Mouse (Mus musculus): ENCODE results near the gene Clstn2.

Clstn2 gene

DNA sequence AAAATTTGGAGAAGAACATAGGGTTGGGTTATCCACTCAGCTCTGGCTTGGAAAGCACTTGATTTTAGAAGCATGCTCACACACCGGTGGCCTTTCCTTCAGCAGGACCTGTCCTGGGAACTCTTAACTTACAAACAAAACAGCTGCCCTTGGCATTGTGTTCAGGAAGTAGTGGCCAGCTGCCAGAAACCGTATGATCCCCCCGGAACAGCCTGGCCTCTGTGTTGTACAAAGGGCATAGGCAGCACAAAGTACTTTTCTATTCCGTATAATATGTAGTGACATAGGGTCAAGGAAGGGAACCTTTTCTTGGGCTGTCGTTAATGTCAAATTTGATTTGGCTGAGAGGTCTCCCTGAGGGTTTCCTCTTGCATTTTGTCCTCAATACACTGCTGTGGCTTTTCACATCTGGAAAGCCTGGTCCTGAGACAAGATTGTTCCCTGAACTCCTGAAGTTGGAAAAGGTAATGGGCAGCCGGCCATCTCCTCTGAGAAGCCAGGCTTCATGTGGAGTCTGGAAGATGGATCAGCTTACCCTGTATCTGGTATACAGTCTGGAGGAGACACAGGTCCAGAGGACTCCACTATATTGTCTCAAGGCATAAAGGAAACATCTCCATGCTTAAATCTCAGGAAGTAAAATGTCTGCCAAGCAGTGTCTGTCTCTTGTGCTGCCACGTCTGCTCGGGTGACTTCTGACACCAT lies 494.8 kb downstream of the Clstn2 start:
- DNase-seq: no peak

DNA sequence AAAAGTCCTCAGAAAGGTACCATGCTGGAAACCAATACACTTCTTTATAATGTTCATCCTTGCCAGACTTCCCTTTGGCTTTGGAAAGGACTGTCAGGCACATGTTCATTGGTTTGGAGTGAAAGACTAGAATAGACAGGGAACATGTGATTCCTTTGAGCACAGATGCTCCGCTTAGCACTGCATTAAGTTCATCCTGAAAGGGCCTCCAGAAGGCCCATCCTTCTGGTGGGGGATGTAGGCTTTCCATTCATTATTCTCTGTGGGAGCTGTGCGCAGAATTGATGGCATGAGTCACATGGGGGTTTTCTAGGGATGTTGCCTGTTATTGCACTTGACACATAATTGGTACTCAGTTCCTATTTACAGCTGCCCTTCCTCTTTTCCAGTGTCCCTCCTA lies 498.8 kb downstream of the Clstn2 start:
- DNase-seq: no peak

DNA sequence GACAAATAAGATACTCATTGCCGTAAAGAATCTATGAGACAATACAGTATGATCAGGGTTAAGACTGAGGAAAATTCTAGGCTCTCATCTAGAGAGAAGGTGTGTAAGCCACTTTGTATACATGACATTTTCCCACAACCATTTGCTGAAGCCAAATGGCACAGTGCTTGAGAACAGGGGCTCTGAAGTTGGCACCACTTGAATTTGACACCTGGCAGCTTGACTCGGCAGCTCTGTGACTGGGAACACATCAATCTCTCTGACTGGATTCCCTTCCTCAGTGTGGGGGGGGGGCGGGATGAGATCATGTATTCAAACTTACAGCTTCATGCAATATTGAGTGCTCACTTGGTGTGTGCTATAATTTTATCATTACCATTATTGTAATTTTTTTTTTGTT lies 499.7 kb downstream of the Clstn2 start:
- no peak for DNase-seq

DNA sequence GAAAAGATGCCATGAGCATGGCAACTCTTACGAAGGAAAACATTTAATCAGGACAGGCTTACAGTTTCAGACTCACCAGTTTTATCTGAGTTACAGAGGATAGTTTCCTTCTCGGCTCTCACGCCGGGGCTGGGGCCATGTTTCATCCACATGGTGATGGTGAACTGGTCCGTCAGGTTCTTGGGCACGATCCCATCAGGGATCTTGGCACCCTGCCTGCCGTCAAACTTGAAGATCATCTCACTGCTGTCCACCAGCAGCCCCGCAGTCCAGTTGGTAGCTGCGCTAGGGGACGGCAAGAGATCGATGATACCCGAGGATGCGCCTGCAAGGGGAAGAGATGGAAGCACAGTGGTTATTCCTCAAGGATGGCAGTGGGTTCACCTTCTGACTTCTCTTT lies 500.4 kb downstream of the Clstn2 start:
- DNase-seq: no peak

DNA sequence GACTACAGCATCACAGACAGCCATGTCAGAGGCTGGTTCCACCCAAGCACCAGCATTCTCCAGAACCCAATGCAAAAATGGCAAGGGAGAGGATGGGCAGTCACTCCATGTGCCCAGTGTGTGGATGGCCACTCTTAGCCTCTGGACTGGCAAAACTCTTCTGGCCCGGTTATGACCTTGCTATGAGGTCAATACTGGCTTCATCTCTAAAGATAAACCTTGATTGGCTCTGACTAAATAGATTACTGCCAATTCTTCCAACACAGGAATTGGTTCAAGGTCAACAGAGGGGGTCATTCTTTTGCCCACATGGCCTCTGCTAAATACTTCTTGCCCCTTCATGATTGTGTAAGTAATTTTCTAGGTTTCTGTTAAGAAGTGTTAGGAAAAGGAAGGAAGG lies 505.1 kb downstream of the Clstn2 start:
- DNase-seq: no peak

DNA sequence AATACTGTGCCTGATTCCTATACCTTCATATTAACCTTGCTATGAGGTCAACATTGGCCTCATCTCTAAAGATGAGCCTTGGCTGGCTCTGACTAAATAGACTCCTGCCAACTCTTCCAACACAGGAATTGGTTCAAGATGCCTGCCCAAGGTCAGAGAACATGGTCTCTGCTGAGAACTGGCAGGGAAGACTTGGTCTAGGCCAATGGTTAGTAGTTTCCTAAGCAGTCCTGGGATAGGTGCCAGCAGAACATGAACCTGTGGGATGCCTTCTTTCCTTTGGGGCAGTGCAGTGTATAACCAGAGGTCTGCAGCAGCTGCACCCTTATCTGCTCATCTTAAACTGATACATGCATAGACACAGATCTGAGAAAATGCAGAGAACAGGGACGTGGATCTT lies 505.7 kb downstream of the Clstn2 start:
- no peak for DNase-seq

DNA sequence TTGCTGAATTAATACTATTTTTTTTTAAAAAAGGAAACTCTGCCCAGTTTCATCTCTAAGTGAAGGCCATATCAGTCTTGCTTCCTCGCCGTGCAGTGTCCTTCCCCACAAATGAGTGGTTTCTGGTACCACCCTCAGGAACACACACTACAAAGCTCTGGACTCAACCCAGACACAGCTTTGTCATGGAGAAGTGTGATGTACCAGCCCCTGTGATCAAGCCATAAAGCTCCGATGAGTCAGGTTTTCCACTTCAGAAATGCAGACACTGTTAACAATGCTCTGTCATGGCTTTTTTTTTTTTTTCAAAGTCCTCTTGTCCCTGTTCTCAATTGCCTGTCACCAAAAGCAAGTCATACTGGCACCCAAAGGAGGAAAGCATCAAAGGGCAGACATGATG lies 507.4 kb downstream of the Clstn2 start:
- DNase-seq: no peak

DNA sequence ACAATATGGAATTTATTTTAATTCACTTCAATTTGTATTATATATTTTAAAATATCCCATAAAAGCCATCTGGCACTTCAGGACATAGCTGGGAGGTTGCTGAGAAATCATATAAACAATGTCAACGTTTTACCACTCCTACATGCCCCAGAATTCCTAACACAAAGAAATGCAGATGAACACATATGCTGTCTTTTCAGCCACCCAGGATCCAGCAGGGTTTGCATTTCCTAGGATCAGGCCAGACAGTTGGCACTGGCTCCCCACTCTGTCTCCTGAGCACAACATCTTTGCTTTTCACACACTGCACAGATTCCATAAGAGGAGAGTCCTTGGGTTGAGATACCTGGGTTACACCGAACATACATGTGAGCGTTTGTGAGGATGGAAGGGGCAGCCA lies 508.1 kb downstream of the Clstn2 start:
- no peak for DNase-seq

DNA sequence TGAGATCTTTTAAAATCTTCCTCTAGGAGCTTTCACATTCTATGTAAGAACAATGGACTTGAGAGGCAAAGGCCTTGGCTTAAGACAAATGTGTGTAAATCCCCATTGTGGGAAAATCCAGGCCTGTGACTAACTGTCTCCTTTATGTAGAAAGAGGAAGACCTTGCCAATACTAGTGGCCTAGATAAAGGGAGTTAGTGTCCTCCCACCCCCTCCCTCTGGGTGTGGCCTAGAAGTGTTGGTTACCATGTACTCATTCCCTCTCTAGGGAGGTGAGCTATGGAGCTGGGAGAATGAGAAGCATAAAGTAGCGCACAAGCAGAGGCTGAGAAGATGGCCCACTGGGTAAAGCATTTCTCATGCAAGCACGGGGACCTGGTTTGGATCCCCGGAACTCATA lies 512.2 kb downstream of the Clstn2 start:
- DNase-seq: no peak

DNA sequence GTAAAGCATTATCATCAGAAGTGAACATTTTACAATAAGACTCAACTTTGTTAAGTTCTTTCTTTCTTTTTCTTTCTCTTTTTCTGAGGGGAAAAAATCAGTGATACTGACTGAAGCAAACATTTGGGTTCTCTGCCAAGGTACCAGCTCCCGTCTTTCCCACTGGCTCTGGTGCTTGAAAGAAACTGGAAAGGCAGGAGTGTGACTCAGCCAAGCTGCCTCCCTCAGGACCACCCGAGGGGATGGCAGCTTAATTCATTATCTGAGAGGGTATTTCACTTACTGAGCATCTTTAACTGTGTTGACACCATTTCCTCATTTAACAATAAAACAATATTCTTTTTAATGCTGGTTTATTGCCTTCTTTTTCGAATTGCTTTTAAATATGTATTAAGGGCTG lies 516.0 kb downstream of the Clstn2 start:
- no peak for DNase-seq

DNA sequence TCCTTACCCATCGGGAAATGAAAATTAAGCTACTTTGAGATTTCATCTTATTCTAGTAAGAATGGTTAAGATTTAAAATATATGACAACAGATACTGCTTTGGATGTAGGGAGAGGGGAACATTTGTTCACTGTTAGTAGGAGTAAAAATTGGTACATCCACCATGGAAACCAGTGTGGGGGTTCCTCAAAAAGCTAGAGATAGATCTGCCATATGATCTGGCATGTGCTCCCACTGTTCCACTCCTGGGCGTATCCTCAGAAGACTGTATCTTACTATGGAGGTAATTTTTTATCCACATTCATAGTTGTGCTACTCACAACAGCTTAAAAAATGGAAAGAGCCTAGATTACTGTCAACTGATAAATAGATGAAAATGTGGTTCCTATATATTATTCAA lies 518.3 kb downstream of the Clstn2 start:
- DNase-seq: no peak

DNA sequence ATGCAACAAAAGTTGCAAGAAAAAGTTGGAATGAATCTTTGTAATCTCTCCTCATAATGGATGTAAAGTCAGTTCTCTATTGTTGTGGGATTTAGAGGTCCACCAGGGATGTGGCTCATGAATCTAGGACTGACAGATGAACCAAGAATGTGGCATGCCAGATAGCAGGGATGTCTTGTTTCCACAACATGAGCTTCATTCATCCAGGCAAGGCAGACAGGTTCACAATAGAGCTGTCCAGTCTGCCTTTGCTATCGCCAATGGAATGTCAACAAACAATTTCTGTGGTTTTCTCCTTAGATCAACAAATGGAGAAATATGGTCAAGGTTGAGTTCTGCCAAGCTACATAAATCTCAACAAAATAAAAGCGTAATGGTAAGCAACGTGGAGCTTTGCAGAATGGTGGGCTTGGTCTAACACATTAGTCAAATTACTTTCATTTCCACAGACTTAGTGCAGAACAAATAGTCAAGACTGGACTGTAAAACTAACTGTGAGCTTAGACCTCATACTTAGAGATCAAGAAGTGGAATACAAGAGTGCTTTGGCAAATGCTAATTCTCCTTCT lies 520.6 kb downstream of the Clstn2 start:
- DNase-seq: no peak

DNA sequence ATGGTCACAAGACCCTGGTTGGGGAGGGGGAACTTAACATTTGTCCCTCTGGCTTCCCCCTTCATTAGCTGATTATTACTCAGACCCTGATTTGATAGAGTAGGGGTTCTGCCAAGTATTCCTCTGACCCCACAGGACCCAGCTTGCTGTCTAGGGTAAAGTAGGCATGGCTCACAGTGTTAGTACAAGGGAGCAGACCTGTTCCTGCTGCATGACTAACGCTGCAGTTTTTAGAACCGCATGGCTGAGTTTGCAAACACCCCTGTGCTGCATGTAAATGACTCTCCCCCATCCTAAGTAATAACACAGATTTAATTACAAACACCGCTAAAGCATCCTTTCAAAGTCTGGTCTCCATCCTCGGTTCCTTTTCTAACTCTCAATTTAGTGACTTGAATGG lies 531.6 kb downstream of the Clstn2 start:
- no peak for DNase-seq

DNA sequence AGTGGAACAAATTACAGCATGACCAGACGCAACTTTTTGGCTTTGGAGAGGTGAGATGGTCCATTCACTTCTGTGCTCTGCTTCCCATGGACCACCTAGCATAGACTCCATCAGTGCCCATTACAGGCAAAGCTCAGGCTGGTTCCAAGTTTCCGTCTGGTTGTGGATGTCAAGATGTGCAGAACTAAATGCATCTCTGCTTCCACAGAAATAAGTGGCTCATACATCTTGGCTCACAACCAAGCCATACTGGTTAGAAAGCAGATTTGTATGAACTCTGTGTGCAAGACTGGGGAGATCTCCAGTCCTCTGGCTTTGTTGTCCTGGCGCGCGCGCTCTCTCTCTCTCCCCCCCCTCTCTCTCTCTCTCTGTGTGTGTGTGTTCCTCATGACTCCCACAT lies 537.9 kb downstream of the Clstn2 start:
- DNase-seq: no peak

DNA sequence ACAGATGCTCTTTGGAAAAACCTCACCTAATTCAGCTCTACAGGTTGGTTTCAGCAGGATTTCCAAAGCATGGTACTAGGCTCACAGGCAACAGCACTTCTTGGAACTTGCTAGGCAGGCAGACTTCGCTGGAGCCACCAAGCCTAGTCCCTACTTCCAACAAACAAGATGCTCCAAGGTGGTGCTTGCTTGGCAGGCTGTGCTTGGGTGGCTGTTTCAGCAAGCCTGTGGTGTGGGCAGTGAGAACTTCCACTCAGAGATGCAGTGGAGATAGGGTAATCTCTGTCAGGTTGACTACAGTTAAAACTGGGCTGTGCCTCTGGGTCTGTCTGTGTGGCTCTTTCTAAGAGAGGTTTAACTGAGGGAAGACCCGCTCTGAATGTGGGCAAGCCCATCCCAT lies 541.4 kb downstream of the Clstn2 start:
- no peak for DNase-seq

DNA sequence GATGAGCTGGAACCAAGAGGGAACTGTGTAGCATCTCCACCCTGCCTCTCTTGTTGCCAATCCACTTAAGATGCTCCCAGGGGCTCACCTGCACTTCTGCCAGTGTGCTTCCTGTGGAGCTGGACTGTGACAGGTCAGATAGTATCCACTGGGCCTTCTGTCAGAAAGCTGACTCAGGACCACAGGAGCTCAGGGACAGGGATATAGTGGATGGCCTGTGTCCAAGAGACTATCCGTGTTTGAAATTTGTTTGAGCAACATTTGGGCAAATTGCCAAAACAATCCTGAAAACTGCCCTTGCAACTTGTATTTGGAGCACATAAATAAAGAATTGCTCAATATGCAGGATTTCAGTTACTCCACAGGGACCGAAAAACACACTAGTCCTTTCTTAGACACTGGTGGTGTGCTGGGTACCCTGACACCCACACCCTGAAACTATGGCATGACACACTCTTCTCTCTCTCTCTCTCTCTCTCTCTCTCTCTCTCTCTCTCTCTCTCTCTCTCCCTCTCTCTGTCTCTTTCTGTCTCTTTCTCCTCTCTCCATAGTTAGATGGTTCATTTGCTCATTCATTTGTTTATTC lies 542.3 kb downstream of the Clstn2 start:
- peak; percentile 11 for DNase-seq

DNA sequence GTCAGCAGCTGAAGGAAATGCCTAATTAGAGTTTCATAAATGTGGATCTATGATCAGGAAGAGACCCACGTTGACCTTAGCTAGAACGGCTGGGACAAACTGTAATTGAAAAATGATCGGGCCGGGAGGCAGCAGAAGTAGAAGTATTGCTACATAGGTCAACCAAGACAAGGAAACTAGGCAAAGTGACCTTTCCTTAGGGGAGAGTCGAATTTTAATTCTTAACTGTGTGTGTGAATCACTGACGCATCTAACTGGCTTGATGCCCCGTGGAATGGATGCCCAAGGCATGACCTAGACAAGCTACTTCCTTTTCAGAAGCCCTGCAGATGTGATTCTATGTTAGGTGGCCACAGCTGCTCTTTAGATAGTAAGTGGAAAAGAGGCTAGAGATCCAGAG lies 546.2 kb downstream of the Clstn2 start:
- DNase-seq: no peak

DNA sequence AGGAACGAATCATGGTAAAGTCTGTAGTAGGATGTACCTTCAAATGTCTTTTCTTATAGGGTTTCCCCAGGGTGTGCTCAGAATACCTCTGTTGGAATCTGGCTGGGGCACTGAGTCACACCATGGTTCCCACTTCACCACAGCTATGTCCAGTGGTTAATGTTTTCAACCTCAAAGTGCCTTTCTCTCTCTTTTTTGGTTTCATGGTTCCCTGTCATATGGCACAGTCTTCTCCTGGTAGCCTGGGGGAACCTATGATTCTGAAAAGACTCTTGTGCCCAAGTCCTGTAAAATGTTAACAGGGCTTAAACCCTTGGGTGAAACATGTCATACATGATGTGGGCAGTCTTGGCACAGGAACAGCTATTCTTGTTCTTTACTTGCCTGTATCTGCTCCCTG lies 551.8 kb downstream of the Clstn2 start:
- no peak for DNase-seq

DNA sequence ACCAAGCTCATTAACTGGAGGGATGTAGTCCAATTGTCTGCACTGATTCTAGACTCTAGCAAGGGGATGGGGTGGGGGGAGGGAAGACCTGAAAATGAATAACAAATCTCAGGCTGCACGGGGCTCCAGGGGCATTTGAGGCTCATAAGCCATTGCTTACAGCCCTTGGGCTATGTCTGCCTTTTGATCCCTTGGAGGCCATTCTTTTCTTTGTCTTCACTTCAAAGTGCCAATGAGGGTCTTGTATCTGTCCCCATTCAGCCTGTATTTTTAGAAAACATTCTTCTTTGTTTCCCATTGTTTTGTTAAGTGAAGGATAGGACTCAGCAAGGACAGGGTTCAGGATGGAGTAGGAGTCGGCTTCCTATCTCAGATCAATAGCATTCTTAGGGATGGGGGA lies 556.0 kb downstream of the Clstn2 start:
- no peak for DNase-seq

DNA sequence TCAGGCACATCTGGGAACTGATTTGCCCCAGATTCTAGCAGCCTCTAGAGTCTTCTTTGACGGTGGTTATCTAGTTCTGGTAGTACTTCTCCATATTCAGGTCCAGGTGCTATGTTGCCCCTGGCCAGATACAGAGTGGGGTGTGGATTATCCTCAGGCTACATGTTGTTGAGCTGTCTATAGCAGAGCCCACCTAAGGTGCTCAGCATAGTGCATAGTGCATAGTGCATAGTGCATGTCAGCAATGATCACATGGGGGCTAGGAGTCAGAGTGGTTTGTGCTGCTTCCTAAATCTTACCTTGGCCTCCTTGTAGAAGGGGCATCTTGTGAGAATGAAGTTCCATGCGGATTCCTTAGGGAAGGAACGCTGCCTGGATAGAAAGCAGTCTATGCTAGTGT lies 556.5 kb downstream of the Clstn2 start:
- DNase-seq: no peak

DNA sequence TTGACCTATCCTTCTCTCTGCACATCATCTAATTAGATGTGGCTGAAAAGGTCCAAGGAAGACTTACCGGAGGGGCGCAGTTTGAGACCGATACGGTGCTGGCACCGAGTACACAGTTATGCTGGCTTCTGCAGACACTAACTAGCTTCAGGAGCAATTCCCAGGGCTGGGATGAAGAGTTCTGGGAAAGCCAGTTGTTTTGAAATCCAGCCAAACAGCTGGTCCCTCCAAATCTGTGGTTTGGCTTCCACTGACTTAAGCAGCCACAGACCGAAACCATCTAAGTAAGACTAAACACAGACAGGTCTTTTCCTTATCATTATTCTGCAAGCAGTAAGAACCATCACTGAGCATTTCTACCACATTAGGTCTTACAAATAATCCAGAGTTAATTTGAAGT lies 558.1 kb downstream of the Clstn2 start:
- no peak for DNase-seq

DNA sequence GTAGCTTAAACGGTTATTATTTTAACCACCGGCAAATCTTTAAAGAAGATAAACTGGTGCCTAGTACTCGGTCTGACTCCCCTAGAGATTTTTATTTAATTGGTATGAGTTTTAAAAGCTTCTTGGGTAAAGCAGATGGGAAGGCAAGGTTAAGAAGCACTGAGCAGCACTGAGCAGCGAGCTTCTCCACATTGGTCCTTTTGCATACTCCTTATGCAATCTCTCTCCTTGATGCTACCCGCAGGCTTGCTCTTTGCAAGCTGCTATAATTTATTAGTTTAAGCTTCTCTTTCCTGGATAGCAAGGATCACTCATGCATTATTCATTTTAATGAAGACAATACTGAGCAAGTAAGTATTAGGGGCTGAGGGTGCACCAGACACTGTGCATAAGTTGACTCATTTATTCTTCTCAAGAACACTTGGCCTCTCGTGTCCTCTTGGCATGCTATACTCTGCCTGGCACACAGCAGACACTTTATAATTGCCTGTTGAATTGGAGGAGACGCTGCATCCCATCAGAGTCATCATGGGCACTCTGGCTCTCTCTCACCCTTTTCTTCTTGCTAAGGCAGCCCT lies 561.9 kb downstream of the Clstn2 start:
- DNase-seq: no peak

DNA sequence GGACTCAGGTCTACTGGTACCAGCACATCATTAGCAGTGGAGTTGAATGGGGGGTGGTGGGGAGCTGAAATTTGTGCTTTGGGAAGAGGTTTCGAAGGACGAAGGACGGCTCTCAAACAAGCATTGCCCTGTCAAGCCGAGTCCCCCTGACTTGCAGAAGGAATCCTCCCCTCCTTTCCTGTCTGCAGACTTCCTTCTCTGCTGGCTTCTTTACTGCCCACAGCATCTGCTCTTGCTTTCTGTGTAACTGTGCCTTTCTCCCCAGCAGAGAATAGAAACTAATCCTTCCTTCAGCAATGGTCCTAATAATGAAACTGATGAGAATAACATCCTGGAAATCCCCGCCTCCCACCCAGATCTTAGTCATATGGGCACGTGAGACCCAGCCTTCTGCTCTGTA lies 572.5 kb downstream of the Clstn2 start:
- no peak for DNase-seq

DNA sequence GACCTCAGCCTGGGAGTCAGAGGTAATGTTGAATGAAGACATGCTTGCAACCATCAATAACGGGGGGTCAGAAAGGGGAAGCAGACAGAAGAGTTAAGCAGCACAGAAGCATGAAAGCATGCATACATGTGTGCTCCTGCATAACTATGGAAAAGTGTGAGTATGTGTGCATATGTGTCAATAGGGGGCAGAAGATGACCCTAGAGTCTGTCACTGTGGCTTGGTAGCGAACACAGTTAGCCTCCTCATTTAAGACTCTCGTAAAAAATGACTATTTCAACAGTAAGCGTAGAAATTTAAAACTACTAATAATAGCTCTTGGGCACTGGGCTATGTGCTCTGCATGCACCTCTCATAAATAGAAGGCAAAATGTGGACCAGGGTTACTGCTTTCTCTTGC lies 573.2 kb downstream of the Clstn2 start:
- DNase-seq: peak; percentile 5

All from cerebellum, adult 8-10 months (tissue).